Mouse (Mus musculus) heart, embryonic 11.5 days (tissue): Measurements from ENCODE around the gene Rps5. TPM values are rescaled to one million over a fixed set of nuclear protein-coding genes. Genes with fewer than 3 reads are reported as not detected.
"Not testable (repeated sequence)": the region's sequence is repeated elsewhere in the genome, so short reads cannot be mapped to it uniquely, and the experiment has no call there.

ENCODE experiments used
- ATAC-seq: fragments of 200-750 bp; cut with Nextera tagmentation; replicated peaks from 2 replicates; pipeline ENCODE4 v1.8.0; 2017; ENCODE audit warnings: moderate library complexity; ENCODE audit not compliant: insufficient number of reproducible peaks, low FRiP score, low TSS enrichment
- H3K27ac ChIP-seq: fragments of 300-500 bp; sonication (generic); 2 replicates; pipeline ENCODE4 v1.5.1; 2014; ENCODE audit warnings: mild to moderate bottlenecking, low read depth, low read length
- H3K27me3 ChIP-seq: fragments of 300-500 bp; sonication (generic); 2 replicates; pipeline ENCODE4 v1.6.1; 2014; ENCODE audit warnings: mild to moderate bottlenecking, low read length, mixed read lengths; ENCODE audit not compliant: control insufficient read depth, insufficient read depth
- H3K36me3 ChIP-seq: fragments of 300-500 bp; sonication (generic); 2 replicates; pipeline ENCODE4 v1.6.1; 2014; ENCODE audit warnings: mild to moderate bottlenecking, low read length, moderate library complexity, mixed read lengths; ENCODE audit not compliant: control insufficient read depth, insufficient read depth
- H3K4me1 ChIP-seq: fragments of 300-500 bp; sonication (generic); 2 replicates; pipeline ENCODE4 v1.6.1; 2014; ENCODE audit warnings: low read length; ENCODE audit not compliant: control insufficient read depth, insufficient read depth
- H3K4me2 ChIP-seq: fragments of 300-500 bp; sonication (generic); 2 replicates; pipeline ENCODE4 v1.6.1; 2014; ENCODE audit warnings: mild to moderate bottlenecking, moderate library complexity
- H3K4me3 ChIP-seq: fragments of 300-500 bp; sonication (generic); 2 replicates; pipeline ENCODE4 v1.5.1; 2014; ENCODE audit warnings: low read depth, low read length
- H3K9ac ChIP-seq: fragments of 300-500 bp; sonication (generic); 2 replicates; pipeline ENCODE4 v1.6.1; 2014; ENCODE audit warnings: mild to moderate bottlenecking, low read depth, low read length, moderate library complexity
- H3K9me3 ChIP-seq: fragments of 300-500 bp; sonication (generic); replicated peaks from 2 replicates; pipeline ENCODE4 v1.6.1; 2016; ENCODE audit warnings: low read length; ENCODE audit not compliant: control insufficient read depth
- WGBS: fragments of 180-500 bp; shearing (Covaris S2); extraction: QIAGEN DNeasy Blood & Tissue Kit; methylation state at CpG from one replicate; pipeline ENCODE4 v1.1.7; 2014; ENCODE audit not compliant: insufficient replicate concordance; 5-methylcytosine and 5-hydroxymethylcytosine counted together
- polyA plus RNA-seq: library from polyadenylated mRNA; unstranded; fragments of >200 nt; fragmentation: Nextera tagmentation; extraction: Ambion mirVana; gene quantifications from 2 replicates; pipeline ENCODE4 v1.2.1, GENCODE M21; 2014

Gene Rps5
- polyA plus RNA-seq, result 659 and 704 TPM in 2 replicates

DNA sequence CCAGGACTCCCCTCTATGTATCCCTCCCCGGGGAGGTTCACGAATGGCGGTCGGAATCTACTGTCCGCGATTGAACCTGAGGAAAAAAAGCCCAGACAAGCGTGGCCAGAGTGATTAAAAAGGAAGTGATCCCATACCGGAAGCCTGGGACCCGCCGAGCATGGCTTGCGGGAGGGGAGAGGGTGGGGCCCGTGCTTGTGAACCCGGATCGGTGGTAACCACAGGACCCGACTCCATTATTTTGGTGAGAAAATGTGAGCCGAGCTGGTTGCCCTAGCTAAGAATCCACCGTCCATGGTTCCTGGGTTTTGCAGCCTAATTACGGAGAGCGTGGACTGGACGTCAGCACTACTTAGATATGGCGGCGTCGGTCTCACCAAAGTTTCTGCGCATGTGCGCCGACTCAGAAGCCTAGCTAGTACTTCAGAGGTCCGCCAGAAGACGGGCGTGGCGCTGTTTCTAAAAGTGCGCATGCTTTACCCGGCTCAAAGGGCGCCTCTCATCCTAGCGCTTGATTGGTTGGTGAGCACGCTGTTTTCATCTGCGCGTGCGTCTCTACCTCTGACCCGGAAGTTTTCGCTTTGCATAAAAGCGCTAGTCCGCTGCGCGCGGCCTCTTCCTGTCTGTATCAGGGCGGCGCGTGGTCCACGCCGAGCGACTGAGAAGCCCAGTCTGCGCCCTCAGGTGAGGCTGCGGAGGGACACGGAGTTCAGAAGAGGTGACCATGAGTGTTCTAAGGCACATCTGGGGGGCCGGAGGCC, at the start of gene Rps5:
TSS of gene Rps5 (plus strand) at position 586 of the 761 bp plus-strand sequence.
- peak within 1 kb of the TSS; percentile 70 for H3K27ac ChIP-seq
- under 1% methylated on average over 55 of the region's 55 CpGs for WGBS
- H3K27me3 ChIP-seq, result no peaks in the 10 kb centered on the region
- peak within 1 kb of the TSS; percentile 99 for H3K4me3 ChIP-seq
- peak within 1 kb of the TSS; percentile 97 for H3K4me2 ChIP-seq
- H3K36me3 ChIP-seq, result peaks cover 31% of the 10 kb centered on the region
- ATAC-seq, result peak; percentile 98
- peak within 1 kb of the TSS; percentile 96 for H3K9ac ChIP-seq
- peaks cover 6% of the 10 kb centered on the region; the same call in 1 of the 2 replicates for H3K4me1 ChIP-seq
- no peaks in the 10 kb centered on the region for H3K9me3 ChIP-seq

DNA sequence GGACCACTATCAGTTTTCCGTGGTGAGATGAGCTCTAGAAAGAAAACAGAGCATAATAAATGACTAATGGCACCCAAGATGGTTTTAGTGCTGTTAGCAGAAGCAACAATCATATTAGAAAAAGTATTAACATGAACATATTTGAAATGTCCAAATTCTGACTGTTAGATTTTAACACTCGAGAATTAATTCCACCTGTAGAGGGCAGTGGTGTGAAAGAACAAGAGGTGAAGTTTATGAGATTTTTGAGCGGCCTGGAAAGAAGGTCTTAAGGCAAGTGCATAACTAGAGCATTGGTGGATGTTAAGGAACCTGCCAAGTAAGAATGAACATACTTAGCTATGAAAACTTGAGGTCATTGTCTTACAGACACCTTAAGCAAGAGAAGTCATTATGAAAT, 47.8 kb upstream of the Rps5 start:
- 29% methylated on average over 3 of the region's 3 CpGs for WGBS

GRCm38 (mm10) chr7:12880036-12880435, 42.1 kb upstream of the Rps5 start:
- no peak for ATAC-seq
- Histone ChIP-seq H3K4me3 (no peak overlapping the region), H3K4me2 (no peak overlapping the region), H3K9me3 (no peaks in the 10 kb centered on the region), H3K9ac (no peak overlapping the region), H3K4me1 (peaks cover 5% of the 10 kb centered on the region; the same call in 1 of the 2 replicates), H3K36me3 (0 out of 2 replicates have a peak, but pooled peaks cover 5% of the 10 kb centered on the region), H3K27ac (no peak overlapping the region), H3K27me3 (no peaks in the 10 kb centered on the region)

More for the DNA sequence above, 47.8 kb upstream of the Rps5 start:
- no peak overlapping the region for H3K4me2 ChIP-seq
- H3K9ac ChIP-seq, result no peak overlapping the region
- no peaks in the 10 kb centered on the region for H3K4me1 ChIP-seq
- no peak overlapping the region for H3K4me3 ChIP-seq
- no peak for ATAC-seq
- no peaks in the 10 kb centered on the region for H3K27me3 ChIP-seq
- no peaks in the 10 kb centered on the region for H3K36me3 ChIP-seq
- H3K27ac ChIP-seq, result no peak overlapping the region
- H3K9me3 ChIP-seq, result no peaks in the 10 kb centered on the region

DNA sequence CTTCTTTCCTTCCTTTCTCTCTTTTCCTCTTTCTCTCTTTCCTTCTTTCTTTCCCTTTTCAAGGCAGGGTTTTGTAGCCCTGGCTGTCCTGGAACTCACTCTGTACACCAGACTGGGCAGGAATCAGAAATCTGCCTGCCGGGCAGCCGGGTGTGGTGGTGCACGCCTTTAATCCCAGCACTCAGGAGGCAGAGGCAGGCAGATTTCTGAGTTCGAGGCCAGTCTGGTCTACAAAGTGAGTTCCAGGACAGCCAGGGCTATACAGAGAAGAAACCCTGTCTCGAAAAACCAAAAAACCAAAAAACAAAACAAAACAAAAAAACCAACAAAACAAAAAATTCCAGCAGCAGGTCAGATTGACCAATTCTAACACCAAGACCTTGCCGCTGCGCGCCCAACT, 41.6 kb upstream of the Rps5 start:
- WGBS, result 44% methylated on average over 8 of the region's 8 CpGs
- not testable (repeated sequence) for H3K27ac ChIP-seq, H3K9ac ChIP-seq, H3K9me3 ChIP-seq, ATAC-seq, H3K36me3 ChIP-seq, H3K4me1 ChIP-seq, H3K27me3 ChIP-seq
- Histone ChIP-seq H3K4me2 (peak overlapping the region; percentile 79), H3K4me3 (peak overlapping the region; percentile 77)

DNA sequence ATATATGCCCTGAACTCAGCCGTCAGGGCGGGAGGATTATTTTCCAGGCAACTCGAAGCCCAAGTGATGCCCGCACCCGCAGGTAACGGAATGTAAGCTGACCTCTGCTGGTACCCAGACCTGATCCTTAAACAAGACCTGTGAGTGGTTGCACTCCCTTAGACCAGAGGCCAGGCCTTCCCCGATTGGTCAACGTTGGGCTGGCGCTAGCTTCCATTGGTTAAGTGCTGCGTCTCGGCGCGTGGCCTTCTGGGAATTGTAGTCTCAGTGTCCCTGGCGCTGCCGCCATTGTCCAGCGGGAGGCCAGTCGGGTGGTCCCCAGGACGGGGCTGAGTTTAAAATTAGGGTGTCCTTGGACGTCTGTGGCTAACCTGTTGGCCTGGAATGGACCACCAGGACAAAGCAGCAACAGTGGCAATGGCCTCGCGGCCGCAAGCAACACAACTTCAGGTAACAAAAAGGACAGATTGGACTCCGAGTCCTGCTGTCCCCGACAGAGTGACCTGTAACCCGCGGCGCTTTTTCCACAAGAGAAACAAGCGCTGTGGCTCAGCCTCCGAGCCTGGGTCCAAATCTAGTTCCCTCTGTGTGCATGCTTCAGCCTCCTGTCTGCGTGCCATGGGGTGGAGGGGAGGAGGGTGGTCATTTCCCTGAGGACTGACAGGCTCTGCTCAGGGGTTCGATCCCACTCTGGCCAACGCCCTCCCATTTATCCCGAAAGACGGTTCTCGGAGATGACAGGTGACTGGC, 41.0 kb upstream of the Rps5 start, which contains the start of gene Zfp128:
TSS of gene Zfp128 (plus strand) at position 267 of the 750 bp plus-strand sequence.
- peaks cover 12% of the 10 kb centered on the region for H3K36me3 ChIP-seq
- no peak within 1 kb of the TSS for H3K27ac ChIP-seq
- H3K4me3 ChIP-seq, result peak within 1 kb of the TSS; percentile 77
- no peaks in the 10 kb centered on the region for H3K9me3 ChIP-seq
- peaks cover 5% of the 10 kb centered on the region; the same call in 1 of the 2 replicates for H3K4me1 ChIP-seq
- peak within 1 kb of the TSS; percentile 82 for H3K9ac ChIP-seq
- peak within 1 kb of the TSS; percentile 79 for H3K4me2 ChIP-seq
- ATAC-seq, result peak; percentile 100
- no peaks in the 10 kb centered on the region for H3K27me3 ChIP-seq
- 1% methylated on average over 35 of the region's 35 CpGs for WGBS

- WGBS, result 91% methylated on average over 12 of the region's 12 CpGs
- Histone ChIP-seq H3K27ac (no peak overlapping the region), H3K27me3 (no peaks in the 10 kb centered on the region), H3K9ac (no peak overlapping the region), H3K4me3 (no peak overlapping the region), H3K4me2 (no peak overlapping the region), H3K9me3 (no peaks in the 10 kb centered on the region), H3K4me1 (peaks cover 3% of the 10 kb centered on the region; the same call in 1 of the 2 replicates), H3K36me3 (peaks cover 32% of the 10 kb centered on the region)
- no peak for ATAC-seq
These were observed 35.4 kb upstream of the Rps5 start for GRCm38 (mm10) chr7:12886563-12887266.

DNA sequence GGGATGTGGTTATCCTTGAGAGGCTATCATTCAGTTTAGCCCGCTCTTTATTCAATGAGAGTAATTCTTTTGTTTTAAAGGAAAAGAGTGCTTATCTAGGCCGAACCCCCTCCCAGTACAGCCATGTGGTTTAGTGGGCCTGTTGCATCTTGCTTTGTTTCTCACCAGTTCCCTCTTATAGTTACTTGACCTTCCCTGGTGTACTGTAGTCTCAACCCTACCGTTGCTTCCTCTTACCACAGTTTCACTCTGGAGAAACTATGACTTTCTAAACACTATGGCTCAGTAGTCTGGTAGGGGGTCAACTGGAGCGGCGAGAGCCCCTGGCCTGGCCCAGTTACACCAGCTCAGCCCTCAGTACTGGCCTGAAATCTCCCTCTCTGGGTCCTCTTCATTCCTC, 34.5 kb upstream of the Rps5 start:
- Histone ChIP-seq H3K9me3 (no peaks in the 10 kb centered on the region), H3K4me1 (no peaks in the 10 kb centered on the region), H3K9ac (no peak overlapping the region), H3K27ac (no peak overlapping the region), H3K4me2 (no peak overlapping the region), H3K27me3 (no peaks in the 10 kb centered on the region), H3K4me3 (no peak overlapping the region), H3K36me3 (peaks cover 33% of the 10 kb centered on the region)
- WGBS, result 89% methylated on average over 5 of the region's 5 CpGs
- no peak for ATAC-seq

DNA sequence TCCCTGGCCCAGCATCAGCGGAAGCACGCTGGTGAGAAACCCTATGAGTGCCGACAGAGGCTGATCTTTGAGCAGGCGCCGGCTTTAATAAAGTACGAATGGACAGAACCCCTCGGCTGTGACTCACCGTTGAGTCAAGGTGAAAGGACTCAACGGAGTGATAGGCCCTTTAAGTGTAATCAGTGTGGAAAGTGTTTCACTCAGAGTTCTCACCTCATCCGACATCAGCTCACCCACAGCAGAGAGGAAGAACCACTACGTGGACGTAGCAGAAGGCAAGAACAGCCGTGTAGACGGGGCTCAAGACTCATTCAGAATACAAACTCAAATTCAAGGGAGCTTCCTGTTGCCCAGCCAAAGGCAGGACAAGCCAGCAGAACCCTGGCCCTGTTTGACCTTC, 31.2 kb upstream of the Rps5 start:
- ATAC-seq, result no peak
- WGBS, result 88% methylated on average over 14 of the region's 14 CpGs
- H3K36me3 ChIP-seq, result peaks cover 23% of the 10 kb centered on the region
- H3K4me3 ChIP-seq, result no peak overlapping the region
- no peaks in the 10 kb centered on the region for H3K27me3 ChIP-seq
- H3K27ac ChIP-seq, result no peak overlapping the region
- no peak overlapping the region for H3K4me2 ChIP-seq
- H3K9me3 ChIP-seq, result no peaks in the 10 kb centered on the region
- H3K4me1 ChIP-seq, result no peaks in the 10 kb centered on the region
- H3K9ac ChIP-seq, result no peak overlapping the region
